In the genomic region with DNA sequence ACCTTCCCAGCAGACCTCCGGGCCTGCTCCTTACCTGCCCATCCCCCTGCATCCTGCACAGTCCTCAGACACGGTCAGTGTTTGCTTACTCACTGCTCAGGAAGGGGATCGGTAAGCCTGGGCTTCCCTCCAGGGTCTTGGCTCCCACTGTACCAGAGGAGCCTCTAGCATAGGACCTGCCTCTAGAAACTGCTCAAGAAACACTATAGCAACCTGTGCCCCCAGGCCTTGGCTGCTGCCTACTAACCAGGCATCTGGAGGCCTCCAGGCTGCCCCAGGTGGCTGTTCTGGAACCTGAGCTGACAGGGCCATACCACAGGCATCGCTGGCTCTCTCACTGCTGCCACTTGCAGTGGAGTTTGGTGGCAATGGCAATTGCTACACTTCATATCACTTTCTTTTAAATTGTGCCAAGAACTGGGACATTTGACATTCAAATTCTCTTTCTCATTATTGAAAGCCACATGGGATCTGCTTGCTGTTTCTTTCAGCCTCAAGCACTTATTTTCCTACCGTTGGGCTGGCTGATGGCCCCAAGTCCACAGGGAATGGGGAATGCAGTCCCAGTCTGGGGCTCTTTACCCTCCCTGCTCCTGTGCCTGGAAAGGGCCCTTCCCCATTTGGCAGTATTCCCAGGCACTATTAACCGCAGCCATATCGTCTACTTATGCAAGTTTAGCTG, we compare ENCODE assay signal across 12 mouse cellular contexts. TPM values are rescaled to one million over a fixed set of nuclear protein-coding genes. Genes with fewer than 3 reads are reported as not detected.
DNase-seq lines count a peak whose midpoint lies in the region; ATAC-seq and TF ChIP-seq lines count a peak whose summit lies in the region.
"Had no signal": no experiment of that assay in that cellular context is flagged by ENCODE, and none has a peak within 500 bp of the region (broad histone marks: within the 10 kb centered on the region; RNA-seq: fewer than 3 reads in every experiment).

No protein-coding gene starts in this region.

- no peak for DNase-seq in kidney, postnatal 0 days (ENCODE audit: low spot score)
- DNase-seq in kidney, adult 8-10 months, result no peak
- peak; percentile 54 for DNase-seq in adipocyte (ENCODE audit: low spot score)
- no peak for DNase-seq in spleen, postnatal 36 days (ENCODE audit: low spot score in 2 of 2)
- no peak for DNase-seq in thymus, postnatal 25 days
- DNase-seq in testis, postnatal 14 days (ENCODE audit: low spot score), result no peak
- DNase-seq: cerebellum, adult 11 months; lung, postnatal 10 days; thymus, postnatal 14 days had no signal

- 0 out of 2 replicates have a peak overlapping the region, but pooled peaks have one; percentile 2 for H3K27ac ChIP-seq in kidney, postnatal 0 days

- no peaks in the 10 kb centered on the region for H3K9me3 ChIP-seq in kidney, postnatal 0 days (replicated peaks; ENCODE audit: low read length)
- H3K9me3 ChIP-seq: G1E had no signal

- no peaks in the 10 kb centered on the region for H3K36me3 ChIP-seq in kidney, postnatal 0 days (ENCODE audit: insufficient read depth, low read length)
- H3K36me3 ChIP-seq: G1E had no signal

- H3K27me3 ChIP-seq in kidney, postnatal 0 days (ENCODE audit: insufficient read depth, low read length), result no peaks in the 10 kb centered on the region

- H3K9ac ChIP-seq in kidney, postnatal 0 days (ENCODE audit: low read depth, low read length), result no peak overlapping the region

- peaks cover 10% of the 10 kb centered on the region for H3K4me1 ChIP-seq in kidney, postnatal 0 days (replicated peaks; ENCODE audit: insufficient read depth, low read length)

- 36% methylated on average over 7 of the region's 7 CpGs for WGBS in kidney, postnatal 0 days

- peak; percentile 9; the same call in 1 of the 2 replicates for TF ChIP-seq CTCF in kidney, postnatal 0 days (IDR thresholded peaks at IDR 0.05; ENCODE audit: low read depth)

- ATAC-seq in kidney, postnatal 0 days (replicated peaks; ENCODE audit: low FRiP score, low read depth), result no peak
- ATAC-seq in erythroblast, adult 5-6 weeks (replicated peaks; ENCODE audit: low FRiP score, poor library complexity, severe bottlenecking), result 0 out of 2 replicates have a peak, but pooled peaks have one; percentile 13
- ATAC-seq in megakaryocyte-erythroid progenitor cell, adult 5-6 weeks (replicated peaks; ENCODE audit: low FRiP score, low TSS enrichment, poor library complexity, severe bottlenecking), result peak; percentile 32; the same call in 1 of the 2 replicates

- no peak overlapping the region for H3K4me3 ChIP-seq in kidney, postnatal 0 days (replicated peaks; ENCODE audit: low read depth, low read length)

- H3K4me2 ChIP-seq in kidney, postnatal 0 days (ENCODE audit: low read length), result no peak overlapping the region

RNA-seq across cellular contexts. Expression of a gene that starts 38.8 kb away (rescaled TPM):
- polyA plus RNA-seq in kidney, postnatal 0 days (2015; fragmentation: Nextera tagmentation; extraction: Ambion mirVana), result 238 and 253 TPM in 2 replicates
- 66.7 and 82.0 TPM in 2 replicates for total RNA-seq in erythroblast, adult 5-6 weeks (2015; ENCODE audit: low replicate concordance)
- 175 and 205 TPM in 2 replicates for total RNA-seq in erythroblast, adult 5-6 weeks (2017; ENCODE audit: low replicate concordance)
- 485 and 613 TPM in 2 replicates for total RNA-seq in megakaryocyte-erythroid progenitor cell, adult 5-6 weeks (2014; fragmentation: Nextera tagmentation)
- 500 and 571 TPM in 2 replicates for total RNA-seq in megakaryocyte-erythroid progenitor cell, adult 5-6 weeks (2017)

RNA-seq across cellular contexts. Expression of a gene that starts 39.1 kb away (rescaled TPM):
- polyA plus RNA-seq in kidney, postnatal 0 days (2015; fragmentation: Nextera tagmentation; extraction: Ambion mirVana), result 44.9 and 46.9 TPM in 2 replicates
- total RNA-seq in erythroblast, adult 5-6 weeks (2015; ENCODE audit: low replicate concordance), result 35.5 and 43.7 TPM in 2 replicates
- total RNA-seq in erythroblast, adult 5-6 weeks (2017; ENCODE audit: low replicate concordance), result 39.9 and 41.3 TPM in 2 replicates
- total RNA-seq in megakaryocyte-erythroid progenitor cell, adult 5-6 weeks (2014; fragmentation: Nextera tagmentation), result 33.4 and 47.3 TPM in 2 replicates
- total RNA-seq in megakaryocyte-erythroid progenitor cell, adult 5-6 weeks (2017), result 20.7 and 32.0 TPM in 2 replicates
